Mouse (Mus musculus) liver, embryonic 13.5 days (tissue): Measurements from ENCODE around the gene Atp2c1. TPM values are rescaled to one million over a fixed set of nuclear protein-coding genes. Genes with fewer than 3 reads are reported as not detected.

Experiments used
- ATAC-seq: fragments of 200-750 bp; cut with Nextera tagmentation; 2 replicates; pipeline ENCODE4 v1.8.0; 2017; ENCODE audit warnings: low read depth, mild to moderate bottlenecking, moderate number of reproducible peaks, moderate library complexity
- DNase-seq: peaks from one replicate; pipeline ENCODE4 v3.0.0; 2022
- H3K27ac ChIP-seq: fragments of 300-500 bp; sonication (generic); 2 replicates; pipeline ENCODE4 v1.5.1; 2015; ENCODE audit warnings: moderate library complexity, mild to moderate bottlenecking, inconsistent platforms
- H3K27me3 ChIP-seq: fragments of 300-500 bp; sonication (generic); 2 replicates; pipeline ENCODE4 v1.6.1; 2015; ENCODE audit warnings: mild to moderate bottlenecking, inconsistent platforms
- H3K36me3 ChIP-seq: fragments of 300-500 bp; sonication (generic); 2 replicates; pipeline ENCODE4 v1.6.1; 2015; ENCODE audit warnings: mild to moderate bottlenecking, inconsistent platforms
- H3K4me1 ChIP-seq: fragments of 300-500 bp; sonication (generic); replicated peaks from 2 replicates; pipeline ENCODE4 v1.6.1; 2015; ENCODE audit warnings: inconsistent platforms
- H3K4me2 ChIP-seq: fragments of 300-500 bp; sonication (generic); 2 replicates; pipeline ENCODE4 v1.6.1; 2015; ENCODE audit warnings: inconsistent platforms, mild to moderate bottlenecking, moderate library complexity
- H3K4me3 ChIP-seq: fragments of 300-500 bp; sonication (generic); replicated peaks from 2 replicates; pipeline ENCODE4 v1.5.1; 2015; ENCODE audit warnings: mild to moderate bottlenecking, inconsistent platforms
- H3K9ac ChIP-seq: fragments of 300-500 bp; sonication (generic); 2 replicates; pipeline ENCODE4 v1.6.1; 2015; ENCODE audit warnings: mild to moderate bottlenecking, inconsistent platforms
- H3K9me3 ChIP-seq: fragments of 300-500 bp; sonication (generic); replicated peaks from 2 replicates; pipeline ENCODE4 v1.6.1; 2016; ENCODE audit warnings: inconsistent platforms
- WGBS: fragments of 180-500 bp; shearing (Covaris S2); methylation state at CpG from one replicate; pipeline ENCODE4 v1.1.7; 2015; ENCODE audit not compliant: insufficient replicate concordance; 5-methylcytosine and 5-hydroxymethylcytosine counted together
- polyA plus RNA-seq: library from polyadenylated mRNA; unstranded; fragments of >200 nt; fragmentation: Nextera tagmentation; extraction: Ambion mirVana; gene quantifications from 2 replicates; pipeline ENCODE4 v1.2.1, GENCODE M21; 2015

The Atp2c1 gene
- polyA plus RNA-seq, 1 experiment from 2014 or later, result 23.2 TPM

DNA sequence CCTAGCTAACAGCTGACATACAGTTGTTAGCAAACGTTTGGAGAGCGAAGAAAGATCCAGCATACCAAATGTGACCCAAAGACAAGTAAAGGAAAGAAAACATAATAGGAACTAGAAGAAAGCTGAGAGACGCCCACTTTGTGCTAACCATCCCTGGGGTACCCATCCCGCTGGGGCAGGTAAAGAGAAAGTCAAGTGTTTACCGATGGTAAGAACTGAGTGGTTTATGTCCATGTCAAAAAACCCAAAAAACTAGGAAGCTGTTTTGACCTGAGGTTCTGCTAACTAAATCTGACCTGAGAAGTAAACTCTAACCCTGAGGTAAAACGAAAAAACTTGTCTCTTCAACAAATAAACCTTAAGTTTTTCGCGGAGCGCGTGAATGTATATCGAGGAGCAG is 132.4 kb downstream of the Atp2c1 start:
- Histone ChIP-seq H3K4me2 (peak overlapping the region; percentile 81), H3K36me3 (peaks cover 9% of the 10 kb centered on the region), H3K9ac (peak overlapping the region; percentile 83), H3K27me3 (peaks cover 2% of the 10 kb centered on the region; the same call in 1 of the 2 replicates), H3K27ac (peak overlapping the region; percentile 95; the same call in 1 of the 2 replicates), H3K9me3 (no peaks in the 10 kb centered on the region), H3K4me1 (peaks cover 27% of the 10 kb centered on the region), H3K4me3 (peak overlapping the region; percentile 78)
- WGBS, result 12% methylated on average over 11 of the region's 11 CpGs
- no peak for ATAC-seq
- DNase-seq, result no peak

DNA sequence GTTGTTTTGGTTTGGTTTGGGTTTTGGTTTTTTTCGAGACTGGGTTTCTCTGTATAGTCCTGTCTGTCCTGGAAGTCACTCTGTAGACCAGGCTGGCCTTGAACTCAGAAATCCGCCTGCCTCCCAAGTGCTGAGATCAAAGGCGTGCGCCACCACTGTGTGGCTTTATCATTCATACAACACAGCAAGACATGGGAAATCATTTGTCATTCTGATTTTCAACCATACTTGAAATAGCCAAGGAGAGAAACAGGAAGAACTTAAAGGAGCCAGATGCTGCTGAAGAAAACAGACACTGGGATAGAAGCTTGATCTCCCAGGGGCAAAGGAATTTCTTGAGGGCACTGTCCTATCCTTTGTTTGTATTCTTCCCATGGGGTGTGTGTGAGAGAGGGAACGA is 136.5 kb downstream of the Atp2c1 start:
- Histone ChIP-seq H3K9me3 (no peaks in the 10 kb centered on the region), H3K27ac (no peak overlapping the region), H3K9ac (no peak overlapping the region), H3K36me3 (no peaks in the 10 kb centered on the region), H3K4me1 (peaks cover 6% of the 10 kb centered on the region), H3K27me3 (peaks cover 2% of the 10 kb centered on the region; the same call in 1 of the 2 replicates), H3K4me2 (no peak overlapping the region), H3K4me3 (no peak overlapping the region)
- no peak for ATAC-seq
- no peak for DNase-seq
- 42% methylated on average over 5 of the region's 5 CpGs for WGBS

DNA sequence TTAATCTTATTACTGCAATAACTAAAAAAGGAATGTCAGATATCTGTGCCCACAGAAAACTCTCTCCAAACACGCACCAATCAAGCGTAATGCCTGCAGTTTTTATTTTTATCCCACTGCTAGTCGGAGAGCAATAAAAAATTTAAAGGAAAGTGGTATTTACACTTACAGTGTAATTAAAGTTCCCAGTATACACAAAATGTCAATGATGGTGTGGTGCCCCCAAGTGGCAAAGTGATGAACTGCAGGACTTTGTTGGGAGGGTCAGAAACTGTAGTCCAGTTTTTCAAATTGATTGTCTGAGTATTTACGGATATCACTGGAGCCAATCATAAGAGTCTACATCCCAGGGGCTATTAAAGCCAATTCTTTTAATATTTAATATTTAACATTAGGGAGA is 137.8 kb downstream of the Atp2c1 start:
- Histone ChIP-seq H3K4me3 (no peak overlapping the region), H3K9me3 (no peaks in the 10 kb centered on the region), H3K27me3 (peaks cover 2% of the 10 kb centered on the region; the same call in 1 of the 2 replicates), H3K4me2 (no peak overlapping the region), H3K9ac (no peak overlapping the region), H3K27ac (no peak overlapping the region), H3K4me1 (no peaks in the 10 kb centered on the region), H3K36me3 (no peaks in the 10 kb centered on the region)
- no peak for ATAC-seq
- 11% methylated on average over 4 of the region's 4 CpGs for WGBS
- peak; percentile 20 for DNase-seq

DNA sequence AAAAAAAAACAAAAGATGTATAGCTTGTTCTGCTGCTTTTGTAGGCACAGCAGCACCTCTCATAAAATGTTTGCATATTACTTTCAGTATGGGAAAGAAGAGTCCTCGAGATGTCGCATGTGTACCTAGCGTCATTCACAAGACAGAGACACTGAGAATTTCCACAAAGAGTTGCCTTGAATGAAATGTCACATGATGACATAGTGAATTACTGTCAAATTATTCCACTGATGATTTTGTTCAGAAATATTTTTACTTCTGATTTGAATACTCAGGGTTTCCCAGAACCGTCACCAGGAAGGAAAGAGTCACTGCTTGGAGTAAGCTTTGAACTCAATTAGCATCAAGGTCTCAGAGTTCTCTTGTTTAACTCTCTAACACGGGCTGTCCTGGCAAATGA is 139.7 kb downstream of the Atp2c1 start:
- no peak overlapping the region for H3K4me2 ChIP-seq
- no peak overlapping the region for H3K4me3 ChIP-seq
- no peaks in the 10 kb centered on the region for H3K9me3 ChIP-seq
- H3K9ac ChIP-seq, result no peak overlapping the region
- no peaks in the 10 kb centered on the region for H3K27me3 ChIP-seq
- no peak overlapping the region for H3K27ac ChIP-seq
- no peaks in the 10 kb centered on the region for H3K4me1 ChIP-seq
- ATAC-seq, result no peak
- 71% methylated on average over 5 of the region's 5 CpGs for WGBS
- H3K36me3 ChIP-seq, result no peaks in the 10 kb centered on the region
- DNase-seq, result no peak

DNA sequence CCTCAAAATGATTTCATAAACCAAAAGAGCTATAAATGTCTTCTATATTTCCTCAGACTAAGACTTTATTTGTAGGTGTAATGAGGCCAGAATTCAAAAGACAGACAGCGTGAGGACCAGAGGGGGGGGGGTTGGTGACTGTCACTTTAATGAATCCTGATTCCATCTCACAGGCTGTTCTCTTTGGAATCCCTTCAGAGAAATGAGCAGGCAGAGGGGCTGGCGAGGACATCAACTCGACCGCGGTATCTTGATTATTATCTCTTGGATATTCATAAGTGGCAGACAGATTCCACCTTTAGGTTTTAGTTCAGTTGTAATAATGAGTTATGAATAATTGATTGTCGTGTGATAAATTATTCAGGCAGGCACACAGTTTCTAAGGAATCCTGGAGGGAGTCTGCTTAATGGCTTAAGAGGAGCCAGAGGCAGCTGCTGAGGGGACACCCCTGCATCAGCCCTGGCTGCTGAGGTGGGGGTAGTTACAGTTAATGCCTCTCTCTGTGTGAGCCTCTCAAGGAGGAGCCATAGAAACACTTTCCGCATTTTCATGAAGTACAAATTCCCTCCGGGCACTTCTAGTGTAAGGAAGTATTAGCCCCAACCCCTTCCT is 147.5 kb downstream of the Atp2c1 start:
- no peak overlapping the region for H3K27ac ChIP-seq
- no peaks in the 10 kb centered on the region for H3K4me1 ChIP-seq
- no peaks in the 10 kb centered on the region for H3K9me3 ChIP-seq
- ATAC-seq (no peak), DNase-seq (no peak)
- H3K36me3 ChIP-seq, result no peaks in the 10 kb centered on the region
- H3K4me2 ChIP-seq, result no peak overlapping the region
- no peak overlapping the region for H3K9ac ChIP-seq
- H3K4me3 ChIP-seq, result no peak overlapping the region
- WGBS, result 74% methylated on average over 8 of the region's 8 CpGs
- H3K27me3 ChIP-seq, result no peaks in the 10 kb centered on the region

DNA sequence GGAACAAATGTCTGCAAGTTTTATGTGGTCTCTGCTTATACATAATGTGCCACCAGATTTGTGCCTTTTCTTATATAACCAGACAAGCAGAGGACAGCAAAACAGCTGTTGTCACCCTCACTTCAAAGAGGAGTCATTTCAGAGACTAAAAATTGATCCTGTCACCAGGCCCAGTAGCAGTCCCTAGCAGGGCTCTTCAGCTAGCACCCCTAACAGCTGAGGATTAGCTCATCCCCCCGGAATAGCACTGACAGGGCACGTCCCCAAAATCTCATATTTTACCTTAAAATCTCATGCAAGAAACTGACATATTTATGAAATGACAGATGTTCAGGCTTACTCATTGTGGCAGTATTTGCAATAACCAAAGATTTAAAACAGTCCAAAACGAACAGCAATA is 149.5 kb downstream of the Atp2c1 start:
- Histone ChIP-seq H3K9me3 (no peaks in the 10 kb centered on the region), H3K4me1 (no peaks in the 10 kb centered on the region), H3K9ac (no peak overlapping the region), H3K27ac (no peak overlapping the region), H3K36me3 (no peaks in the 10 kb centered on the region), H3K27me3 (no peaks in the 10 kb centered on the region), H3K4me3 (no peak overlapping the region), H3K4me2 (no peak overlapping the region)
- ATAC-seq (no peak), DNase-seq (no peak)
- 44% methylated on average over 3 of the region's 3 CpGs for WGBS

DNA sequence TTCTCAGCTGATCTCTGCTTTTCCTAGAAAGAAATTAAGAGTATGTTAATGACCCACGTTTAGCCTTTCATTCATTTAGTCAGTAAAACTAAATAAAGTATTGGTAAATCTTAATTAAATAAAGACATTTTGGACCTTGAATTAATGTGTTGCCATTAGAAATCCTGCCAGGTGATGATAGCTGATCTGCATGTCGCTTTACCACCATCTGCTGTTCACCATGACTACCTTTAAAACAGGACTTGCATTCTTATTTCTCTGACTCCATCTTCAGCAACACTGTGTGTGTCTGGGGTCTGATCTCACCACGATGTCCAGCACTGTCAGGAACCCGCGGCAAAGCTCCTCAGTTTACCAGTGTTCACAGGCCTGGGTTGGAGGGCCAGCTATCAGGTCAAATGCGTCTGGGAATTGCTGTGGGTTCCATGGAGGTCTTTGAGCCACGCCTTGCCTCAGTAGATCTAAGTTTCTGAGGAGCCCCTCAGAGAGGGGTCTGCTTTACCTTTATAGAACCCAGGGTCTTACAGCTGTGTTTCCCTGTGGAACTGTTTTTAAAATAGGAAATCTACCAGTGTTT is 150.1 kb downstream of the Atp2c1 start:
- Histone ChIP-seq H3K27me3 (no peaks in the 10 kb centered on the region), H3K9me3 (no peaks in the 10 kb centered on the region), H3K36me3 (no peaks in the 10 kb centered on the region), H3K4me3 (no peak overlapping the region), H3K4me1 (no peaks in the 10 kb centered on the region), H3K4me2 (no peak overlapping the region), H3K9ac (no peak overlapping the region), H3K27ac (no peak overlapping the region)
- WGBS, result 58% methylated on average over 7 of the region's 7 CpGs
- ATAC-seq (no peak), DNase-seq (no peak)

DNA sequence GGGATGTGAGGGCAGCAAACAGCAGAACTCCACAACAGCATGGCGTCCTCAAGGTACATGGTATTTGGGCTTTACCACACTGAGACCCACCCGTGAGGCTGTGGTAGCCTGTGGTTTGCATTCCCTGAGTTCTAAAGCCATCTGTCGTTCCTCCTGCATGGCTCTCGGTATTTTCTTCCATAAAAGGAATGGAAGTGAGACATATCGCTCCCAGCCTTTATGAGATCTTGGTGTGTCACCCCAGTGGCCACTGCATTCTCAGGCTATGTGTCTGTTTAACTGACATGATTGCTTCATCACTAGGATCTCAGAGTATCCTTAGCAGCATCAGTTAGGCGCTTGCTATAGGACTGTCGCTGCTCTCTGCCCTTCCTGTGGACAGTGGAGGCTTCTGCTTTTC is 150.7 kb downstream of the Atp2c1 start:
- 57% methylated on average over 7 of the region's 7 CpGs for WGBS
- Histone ChIP-seq H3K9ac (no peak overlapping the region), H3K36me3 (no peaks in the 10 kb centered on the region), H3K4me2 (no peak overlapping the region), H3K27me3 (no peaks in the 10 kb centered on the region), H3K4me1 (no peaks in the 10 kb centered on the region), H3K27ac (no peak overlapping the region), H3K9me3 (no peaks in the 10 kb centered on the region), H3K4me3 (no peak overlapping the region)
- no peak for ATAC-seq
- DNase-seq, result no peak

DNA sequence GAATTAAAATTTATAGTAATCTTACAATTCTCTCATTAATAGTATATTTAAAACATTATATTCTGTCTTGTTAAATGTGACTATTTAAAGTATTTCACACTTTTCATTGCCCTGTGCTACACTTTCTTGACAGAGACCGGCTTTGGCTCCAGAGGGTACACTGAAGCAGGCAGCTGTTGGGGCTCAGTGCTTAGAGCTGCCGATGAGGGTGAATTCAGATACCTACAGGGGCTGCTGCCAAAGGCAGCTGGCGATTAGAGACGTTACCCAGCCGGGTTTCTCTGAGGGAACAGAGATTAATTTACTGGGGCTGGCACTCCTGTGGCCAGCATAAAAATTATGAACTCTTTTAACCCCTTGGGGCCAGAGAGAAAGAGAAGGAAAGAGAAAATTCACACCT is 152.8 kb downstream of the Atp2c1 start:
- WGBS, result 54% methylated on average over 5 of the region's 5 CpGs

DNA sequence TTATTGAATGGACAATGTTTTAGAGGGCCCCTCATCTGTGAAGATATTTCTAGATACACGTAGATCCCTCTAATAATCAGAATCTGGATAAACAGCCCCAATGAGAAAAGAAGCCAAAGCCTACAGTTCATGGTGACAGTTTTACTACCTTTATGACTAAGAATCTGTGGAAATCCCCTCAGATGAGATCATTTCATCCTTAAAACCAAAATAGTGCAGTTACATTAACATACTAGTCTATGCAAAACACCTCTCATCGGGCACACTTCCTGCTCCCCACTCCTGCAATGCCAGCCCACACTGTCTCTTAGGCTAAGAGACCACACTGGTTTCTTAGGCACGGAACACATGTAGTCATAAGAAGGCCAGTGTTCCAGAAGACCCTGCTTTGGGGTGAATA is 158.5 kb downstream of the Atp2c1 start:
- no peak overlapping the region for H3K9ac ChIP-seq
- no peaks in the 10 kb centered on the region for H3K36me3 ChIP-seq
- H3K4me2 ChIP-seq, result no peak overlapping the region
- 71% methylated on average over 3 of the region's 3 CpGs for WGBS
- ATAC-seq (no peak), DNase-seq (no peak)
- no peaks in the 10 kb centered on the region for H3K27me3 ChIP-seq
- H3K27ac ChIP-seq, result no peak overlapping the region
- no peaks in the 10 kb centered on the region for H3K4me1 ChIP-seq
- no peaks in the 10 kb centered on the region for H3K9me3 ChIP-seq
- H3K4me3 ChIP-seq, result no peak overlapping the region

More for the DNA sequence above, 152.8 kb downstream of the Atp2c1 start:
- Histone ChIP-seq H3K4me1 (no peaks in the 10 kb centered on the region), H3K4me3 (no peak overlapping the region), H3K27me3 (no peaks in the 10 kb centered on the region), H3K9ac (no peak overlapping the region), H3K27ac (no peak overlapping the region), H3K4me2 (no peak overlapping the region), H3K36me3 (no peaks in the 10 kb centered on the region), H3K9me3 (no peaks in the 10 kb centered on the region)
- ATAC-seq (no peak), DNase-seq (no peak)

DNA sequence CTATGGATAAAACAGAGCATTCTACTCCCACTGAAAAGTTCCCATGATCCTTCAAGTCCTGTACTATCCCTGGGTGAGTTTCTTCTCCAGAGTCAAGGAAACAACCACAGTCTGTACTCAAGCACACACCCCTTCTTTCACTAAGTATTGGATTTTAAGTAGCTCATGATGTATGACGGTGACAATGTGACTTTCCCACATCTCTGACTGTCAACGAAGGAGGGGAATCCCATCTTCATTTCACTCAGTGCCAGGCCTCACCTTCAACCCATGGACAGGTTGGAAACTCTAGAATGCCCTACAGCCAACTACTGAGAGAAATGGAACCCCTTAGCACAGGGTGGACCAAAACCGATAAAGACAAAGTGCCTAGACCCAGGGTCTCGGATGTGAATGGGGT is 160.9 kb downstream of the Atp2c1 start:
- DNase-seq, result no peak
- Histone ChIP-seq H3K27me3 (no peaks in the 10 kb centered on the region), H3K9ac (no peak overlapping the region), H3K4me2 (no peak overlapping the region), H3K4me3 (no peak overlapping the region), H3K27ac (no peak overlapping the region), H3K4me1 (no peaks in the 10 kb centered on the region), H3K9me3 (no peaks in the 10 kb centered on the region), H3K36me3 (no peaks in the 10 kb centered on the region)
- ATAC-seq, result no peak
- 72% methylated on average over 4 of the region's 4 CpGs for WGBS

DNA sequence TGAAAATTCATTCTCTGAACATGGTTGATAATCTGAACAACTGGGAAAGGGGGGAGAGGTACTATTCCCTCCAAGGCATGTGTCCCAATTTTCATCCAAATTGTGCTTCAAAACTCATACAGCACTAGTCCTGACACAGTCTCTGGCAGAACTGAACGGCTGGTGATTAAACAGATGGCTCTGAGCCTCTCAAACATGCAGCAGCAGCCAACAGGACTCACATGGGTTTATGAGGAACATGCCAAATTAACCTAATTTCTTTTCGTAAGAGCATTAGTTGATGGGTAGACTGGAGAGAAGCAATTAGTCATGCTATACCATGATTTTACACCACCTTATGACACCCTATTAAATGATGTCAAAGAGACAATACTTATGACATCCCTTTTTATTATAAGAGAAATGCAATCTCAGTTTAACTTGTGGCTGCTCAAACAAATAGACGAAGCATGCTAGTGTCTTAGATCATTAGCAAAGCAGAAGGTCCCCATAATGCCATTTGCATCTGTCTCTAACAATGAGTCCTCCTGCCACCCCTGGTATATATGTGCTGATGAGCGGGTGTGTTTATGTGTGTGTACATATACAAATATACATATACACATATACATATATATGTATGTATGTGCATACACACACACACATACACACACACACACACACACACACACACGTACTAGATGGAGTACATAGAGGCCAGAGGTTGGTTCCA is 163.4 kb downstream of the Atp2c1 start:
- no peaks in the 10 kb centered on the region for H3K27me3 ChIP-seq
- no peak for DNase-seq
- H3K4me2 ChIP-seq, result no peak overlapping the region
- H3K9me3 ChIP-seq, result no peaks in the 10 kb centered on the region
- no peaks in the 10 kb centered on the region for H3K36me3 ChIP-seq
- H3K4me3 ChIP-seq, result no peak overlapping the region
- ATAC-seq, result no peak
- no peak overlapping the region for H3K27ac ChIP-seq
- WGBS, result 59% methylated on average over 5 of the region's 5 CpGs
- no peaks in the 10 kb centered on the region for H3K4me1 ChIP-seq
- H3K9ac ChIP-seq, result no peak overlapping the region
